Mouse (Mus musculus) bone marrow macrophage, adult 2 months (primary cell): ENCODE measurements around the gene Clnk.

Experiments used
- CTCF ChIP-seq: IDR thresholded peaks from 2 replicates; pipeline ENCODE4 v1.5.1; 2012; ENCODE audit warnings: low read depth, mild to moderate bottlenecking, low read length, moderate library complexity
- POLR2A ChIP-seq: IDR thresholded peaks from 2 replicates; pipeline ENCODE4 v1.6.1; 2012; ENCODE audit warnings: mild to moderate bottlenecking, low read depth, low read length, borderline replicate concordance

DNA sequence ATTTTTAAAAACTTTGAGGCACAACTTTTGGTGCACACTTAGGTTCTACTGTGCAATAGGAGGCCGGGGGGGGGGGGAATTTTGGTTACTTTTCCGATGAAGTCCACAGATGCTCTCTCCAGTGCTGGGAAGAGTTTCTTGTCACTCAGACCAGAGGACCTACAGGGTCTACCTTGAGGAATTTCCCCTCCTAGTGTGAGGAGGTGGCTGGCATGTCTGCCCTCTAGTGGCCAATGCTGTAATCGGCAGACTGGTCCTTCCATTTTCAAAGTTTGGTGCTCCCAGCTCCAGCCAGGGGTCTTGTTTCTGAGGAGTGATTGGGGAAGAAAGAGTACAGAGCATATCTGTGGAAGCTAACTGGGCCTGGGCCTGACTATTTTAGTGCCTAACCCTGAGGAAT is 121.7 kb downstream of the Clnk start:
- TF ChIP-seq CTCF (peak; percentile 90), POLR2A (no peak)
